Mouse (Mus musculus): ENCODE results near the gene Rapgef2. TPM values are rescaled to one million over a fixed set of nuclear protein-coding genes. Genes with fewer than 3 reads are reported as not detected.

Rapgef2 gene
- polyA plus RNA-seq, 1 experiment = 0.01 TPM

DNA sequence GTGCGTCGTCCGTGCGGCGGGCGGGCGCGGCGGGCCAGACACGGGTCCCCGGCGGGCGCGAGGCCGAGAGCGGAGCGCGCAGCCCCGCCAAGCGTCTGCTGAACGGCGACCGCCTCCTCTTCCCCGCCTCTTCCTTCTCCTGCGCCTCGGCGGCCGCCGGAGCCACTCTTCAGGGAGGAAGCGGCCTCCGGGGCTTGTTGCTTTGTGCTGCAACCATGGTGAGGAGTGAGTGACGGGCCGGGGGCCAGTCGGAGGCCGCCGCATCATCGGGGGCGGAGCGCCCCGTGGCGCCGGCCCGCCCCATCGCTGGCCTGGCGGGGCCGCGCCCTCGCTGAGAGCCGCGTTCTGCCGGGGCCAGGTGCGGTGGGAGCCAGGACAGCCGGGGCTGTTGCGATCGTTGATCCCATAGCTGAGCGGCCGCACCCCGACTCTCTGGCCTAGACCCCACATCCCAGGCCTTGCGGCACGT is 825 bp upstream of the Rapgef2 start:
- H3K4me1 ChIP-seq (ENCODE audit: control insufficient read depth) = peaks cover 21% of the 10 kb centered on the region
- peaks cover 71% of the 10 kb centered on the region for H3K27me3 ChIP-seq (ENCODE audit: control insufficient read depth)
- H3K36me3 ChIP-seq (ENCODE audit: control insufficient read depth) = no peaks in the 10 kb centered on the region
- H3K9me3 ChIP-seq (ENCODE audit: control insufficient read depth, low read length) = no peaks in the 10 kb centered on the region
- peak overlapping the region; percentile 75 for H3K4me3 ChIP-seq (replicated peaks)
- TF ChIP-seq TAL1 (IDR thresholded peaks at IDR 0.05; ENCODE audit: low read length) (no peak), GATA1 (IDR thresholded peaks at IDR 0.05; ENCODE audit: low read length) (no peak)

DNA sequence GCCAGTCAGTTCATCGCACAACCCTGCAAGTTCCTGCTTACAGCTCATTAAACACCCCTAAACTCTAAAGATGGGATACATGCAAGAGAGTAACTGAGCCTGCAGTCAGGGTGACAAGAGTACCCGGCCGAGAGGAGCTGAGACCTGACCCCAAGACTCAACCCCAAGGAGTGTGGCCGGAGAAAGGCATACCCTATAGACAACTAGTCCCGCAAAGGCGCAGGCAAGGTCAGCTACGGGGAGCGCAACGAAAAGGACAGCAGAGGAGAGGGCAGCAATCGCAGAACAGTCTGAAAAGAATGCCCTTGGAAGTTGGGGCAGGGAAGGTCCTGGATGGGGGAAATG is 314 bp downstream of the Rapgef2 start:
- Histone ChIP-seq H3K27me3 (ENCODE audit: control insufficient read depth) (peaks cover 64% of the 10 kb centered on the region), H3K4me3 (replicated peaks) (peak overlapping the region; percentile 75), H3K36me3 (ENCODE audit: control insufficient read depth) (no peaks in the 10 kb centered on the region), H3K9me3 (ENCODE audit: control insufficient read depth, low read length) (no peaks in the 10 kb centered on the region), H3K4me1 (ENCODE audit: control insufficient read depth) (peaks cover 21% of the 10 kb centered on the region)
- TF ChIP-seq GATA1 (IDR thresholded peaks at IDR 0.05; ENCODE audit: low read length) (no peak), TAL1 (IDR thresholded peaks at IDR 0.05; ENCODE audit: low read length) (no peak)

DNA sequence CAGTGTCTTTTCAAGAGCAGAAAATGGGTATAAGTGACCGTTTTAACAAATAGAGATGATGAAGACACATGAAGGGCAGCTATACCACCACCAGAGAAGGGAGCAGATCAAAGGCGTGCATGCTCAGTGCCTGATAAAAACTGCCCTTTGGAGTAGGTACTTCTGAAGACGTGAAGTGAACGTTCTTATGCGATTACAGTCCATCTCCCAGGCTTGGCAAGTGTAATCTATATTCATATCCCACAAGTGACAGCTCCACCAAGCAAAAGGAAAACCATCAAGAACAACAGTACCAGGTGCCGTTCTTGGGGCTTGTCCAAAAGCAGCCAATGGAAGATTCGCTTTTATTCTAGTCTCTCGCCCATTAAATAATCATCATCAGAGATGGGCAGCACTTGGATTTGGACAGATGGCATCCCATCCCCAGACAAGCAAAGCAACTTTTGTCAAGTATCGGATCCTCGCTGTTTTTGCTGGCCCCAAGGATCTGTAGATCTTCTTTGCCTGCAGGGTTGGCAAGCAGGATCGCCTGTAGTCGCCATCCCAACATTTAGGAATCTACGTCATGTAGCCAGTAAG is 1.1 kb downstream of the Rapgef2 start:
- Histone ChIP-seq H3K9me3 (ENCODE audit: control insufficient read depth, low read length) (no peaks in the 10 kb centered on the region), H3K27me3 (ENCODE audit: control insufficient read depth) (peaks cover 58% of the 10 kb centered on the region), H3K4me3 (replicated peaks) (no peak overlapping the region), H3K4me1 (ENCODE audit: control insufficient read depth) (peaks cover 21% of the 10 kb centered on the region), H3K36me3 (ENCODE audit: control insufficient read depth) (no peaks in the 10 kb centered on the region)
- no peak for TF ChIP-seq GATA1 (IDR thresholded peaks at IDR 0.05; ENCODE audit: low read length)
- TF ChIP-seq TAL1 (IDR thresholded peaks at IDR 0.05; ENCODE audit: low read length) = no peak

DNA sequence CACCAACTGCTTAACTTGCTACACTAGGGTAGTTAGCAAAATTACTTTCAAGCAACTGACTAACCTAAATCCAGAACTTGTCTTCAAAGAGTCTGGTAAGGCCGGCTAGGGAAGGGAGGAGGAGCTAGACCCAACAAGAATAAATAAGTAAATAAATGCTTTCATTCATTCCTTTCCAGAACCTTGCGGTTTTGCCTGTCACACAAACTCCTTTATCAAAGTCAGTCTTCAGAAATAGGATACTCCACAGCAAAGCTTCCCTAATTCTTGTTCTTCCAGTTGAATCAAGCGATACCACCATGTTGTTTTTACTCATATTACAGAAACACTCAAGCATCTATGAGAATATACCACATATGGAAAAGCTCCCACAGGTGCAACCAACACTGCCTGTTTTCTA is 2.3 kb downstream of the Rapgef2 start:
- Histone ChIP-seq H3K27me3 (ENCODE audit: control insufficient read depth) (peaks cover 46% of the 10 kb centered on the region), H3K4me1 (ENCODE audit: control insufficient read depth) (peaks cover 21% of the 10 kb centered on the region), H3K4me3 (replicated peaks) (no peak overlapping the region), H3K36me3 (ENCODE audit: control insufficient read depth) (no peaks in the 10 kb centered on the region), H3K9me3 (ENCODE audit: control insufficient read depth, low read length) (no peaks in the 10 kb centered on the region)
- TF ChIP-seq GATA1 (IDR thresholded peaks at IDR 0.05; ENCODE audit: low read length) = no peak
- TF ChIP-seq TAL1 (IDR thresholded peaks at IDR 0.05; ENCODE audit: low read length) = no peak

DNA sequence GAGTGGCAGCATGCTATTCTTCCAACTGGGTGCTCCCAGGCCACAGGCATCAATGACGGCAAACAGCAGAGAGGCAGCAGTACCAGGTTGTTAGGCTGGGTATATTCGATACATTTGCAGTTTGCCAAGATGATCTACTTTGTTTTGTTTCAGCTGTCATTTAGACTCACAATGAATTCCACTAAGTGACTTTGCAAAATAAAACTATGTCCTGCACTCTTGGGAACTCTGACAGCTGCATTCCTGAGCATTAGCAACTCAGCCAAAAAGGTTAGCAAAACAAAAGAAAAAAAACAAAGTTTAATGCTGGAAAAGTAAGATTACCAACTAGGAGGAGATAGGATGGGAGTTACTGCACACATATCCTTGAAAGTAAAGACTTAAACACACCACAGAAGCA is 3.3 kb downstream of the Rapgef2 start:
- H3K4me1 ChIP-seq (ENCODE audit: control insufficient read depth) = peaks cover 21% of the 10 kb centered on the region
- no peak overlapping the region for H3K4me3 ChIP-seq (replicated peaks)
- TF ChIP-seq GATA1 (IDR thresholded peaks at IDR 0.05; ENCODE audit: low read length) (no peak), TAL1 (IDR thresholded peaks at IDR 0.05; ENCODE audit: low read length) (no peak)
- no peaks in the 10 kb centered on the region for H3K9me3 ChIP-seq (ENCODE audit: control insufficient read depth, low read length)
- H3K27me3 ChIP-seq (ENCODE audit: control insufficient read depth) = peaks cover 37% of the 10 kb centered on the region
- no peaks in the 10 kb centered on the region for H3K36me3 ChIP-seq (ENCODE audit: control insufficient read depth)

DNA sequence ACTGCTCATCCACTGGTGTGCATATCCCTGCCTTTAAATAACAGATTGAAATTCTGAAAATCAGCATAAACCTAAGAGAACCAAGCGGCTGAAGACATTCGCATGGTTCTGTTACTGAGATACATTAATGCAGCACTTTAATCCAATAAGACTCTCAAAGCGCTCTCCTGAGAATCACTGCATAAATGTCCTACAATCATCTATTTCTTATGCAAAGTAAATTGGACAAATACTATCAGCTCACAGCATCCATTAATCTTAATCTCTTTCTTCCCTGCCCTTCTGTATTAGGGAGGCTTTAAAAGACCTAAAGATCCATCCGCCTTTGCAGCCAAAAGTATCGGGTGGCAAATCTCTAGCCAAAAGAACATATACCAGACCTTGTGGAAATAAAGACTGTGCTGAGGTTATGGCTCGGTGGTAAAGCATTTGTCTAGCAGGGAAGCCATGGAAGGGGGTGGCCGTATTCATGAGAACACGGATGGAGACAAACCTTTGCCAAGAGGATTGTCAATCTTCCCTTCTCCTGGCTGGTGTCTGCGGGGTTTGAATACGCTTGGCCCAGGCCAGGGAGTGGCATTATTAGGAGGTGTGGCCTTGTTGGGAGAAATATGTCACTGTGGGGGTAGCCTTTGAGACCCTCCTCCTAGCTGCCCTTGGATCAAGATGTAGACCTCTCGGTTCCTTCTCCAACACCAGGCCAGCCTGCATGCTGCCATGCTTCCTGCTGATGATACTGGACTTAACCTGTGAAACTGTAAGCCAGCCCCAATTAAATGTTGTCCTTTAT is 10.3 kb downstream of the Rapgef2 start:
- TF ChIP-seq GATA1 (IDR thresholded peaks at IDR 0.05; ENCODE audit: low read length) (no peak), TAL1 (IDR thresholded peaks at IDR 0.05; ENCODE audit: low read length) (no peak)
- H3K4me1 ChIP-seq (ENCODE audit: control insufficient read depth) = no peaks in the 10 kb centered on the region
- no peaks in the 10 kb centered on the region for H3K36me3 ChIP-seq (ENCODE audit: control insufficient read depth)
- H3K27me3 ChIP-seq (ENCODE audit: control insufficient read depth) = no peaks in the 10 kb centered on the region
- no peaks in the 10 kb centered on the region for H3K9me3 ChIP-seq (ENCODE audit: control insufficient read depth, low read length)
- no peak overlapping the region for H3K4me3 ChIP-seq (replicated peaks)

DNA sequence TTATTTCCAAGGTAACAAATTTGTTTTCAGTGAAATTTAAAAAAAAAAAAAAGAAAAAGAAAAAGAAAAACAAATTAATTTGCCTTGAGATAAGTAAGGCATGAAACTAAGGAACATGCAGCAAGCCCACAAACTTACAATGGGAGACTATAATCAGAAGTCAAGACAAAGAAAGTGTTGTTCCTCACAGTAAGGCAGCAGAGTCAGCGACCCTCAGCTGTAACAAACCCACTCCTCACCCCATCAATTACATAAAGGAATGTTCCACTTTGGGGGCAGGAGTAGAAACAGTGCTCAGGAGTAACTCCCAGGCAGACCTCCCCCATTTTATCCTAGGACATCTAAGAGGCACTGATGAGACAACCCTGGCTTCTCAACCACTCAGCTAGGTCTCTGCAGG is 13.0 kb downstream of the Rapgef2 start:
- no peak overlapping the region for H3K4me3 ChIP-seq (replicated peaks)
- H3K36me3 ChIP-seq (ENCODE audit: control insufficient read depth) = no peaks in the 10 kb centered on the region

DNA sequence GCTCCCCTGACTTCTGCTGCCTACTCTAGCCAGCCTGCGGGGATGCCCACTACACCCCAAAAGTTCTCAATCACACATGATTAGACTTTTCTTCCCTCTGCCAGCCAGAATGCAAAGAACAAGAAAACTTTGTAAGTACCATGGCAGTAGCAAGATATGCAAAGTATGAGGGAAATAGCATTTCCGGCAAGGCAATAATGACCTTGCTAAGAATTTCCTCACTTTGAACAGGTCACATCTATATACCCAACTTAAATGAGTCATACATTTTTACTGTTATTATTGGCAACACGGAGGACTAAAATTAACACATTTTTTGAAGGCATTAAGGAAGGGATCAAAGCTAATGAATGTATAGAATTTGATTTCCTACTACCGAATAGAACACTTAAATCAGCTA is 13.4 kb downstream of the Rapgef2 start:
- Histone ChIP-seq H3K36me3 (ENCODE audit: control insufficient read depth) (no peaks in the 10 kb centered on the region), H3K27me3 (ENCODE audit: control insufficient read depth) (no peaks in the 10 kb centered on the region)
- no peak for TF ChIP-seq GATA1 (IDR thresholded peaks at IDR 0.05; ENCODE audit: low read length)
- TF ChIP-seq TAL1 (IDR thresholded peaks at IDR 0.05; ENCODE audit: low read length) = no peak

More for the DNA sequence above, 13.0 kb downstream of the Rapgef2 start:
- TF ChIP-seq TAL1 (IDR thresholded peaks at IDR 0.05; ENCODE audit: low read length) (no peak), GATA1 (IDR thresholded peaks at IDR 0.05; ENCODE audit: low read length) (no peak)
- Histone ChIP-seq H3K4me1 (ENCODE audit: control insufficient read depth) (no peaks in the 10 kb centered on the region), H3K27me3 (ENCODE audit: control insufficient read depth) (no peaks in the 10 kb centered on the region), H3K9me3 (ENCODE audit: control insufficient read depth, low read length) (no peaks in the 10 kb centered on the region)

DNA sequence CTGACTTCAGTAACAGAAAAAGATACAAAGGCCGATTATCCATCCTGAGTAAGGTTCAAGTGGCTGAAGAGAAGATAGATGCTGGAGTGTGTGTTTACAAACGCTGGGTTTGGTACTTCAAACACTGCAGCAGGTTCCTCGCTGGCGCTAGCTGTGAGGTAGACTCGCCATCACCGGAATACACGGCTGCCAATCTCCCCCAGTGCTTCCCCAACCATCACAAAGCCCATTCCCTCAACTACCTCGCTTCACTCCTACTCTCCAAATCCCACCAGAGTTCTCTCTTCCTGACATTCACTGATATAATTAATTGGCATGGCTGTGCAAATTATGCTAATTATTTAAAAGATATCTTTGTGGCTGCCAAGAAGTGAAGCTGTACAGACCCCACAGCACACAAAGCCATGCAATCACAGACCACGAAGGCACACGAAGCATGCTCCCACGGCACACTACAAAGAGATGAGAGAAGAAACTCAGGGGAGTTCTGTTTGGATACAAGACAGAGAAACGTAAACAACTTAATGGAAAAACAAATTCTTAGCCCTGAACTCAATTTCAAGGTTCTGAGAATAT is 15.2 kb downstream of the Rapgef2 start:
- H3K27me3 ChIP-seq (ENCODE audit: control insufficient read depth) = no peaks in the 10 kb centered on the region
- H3K36me3 ChIP-seq (ENCODE audit: control insufficient read depth) = no peaks in the 10 kb centered on the region
- no peak for TF ChIP-seq GATA1 (IDR thresholded peaks at IDR 0.05; ENCODE audit: low read length)
- no peak overlapping the region for H3K4me3 ChIP-seq (replicated peaks)
- no peaks in the 10 kb centered on the region for H3K9me3 ChIP-seq (ENCODE audit: control insufficient read depth, low read length)
- no peaks in the 10 kb centered on the region for H3K4me1 ChIP-seq (ENCODE audit: control insufficient read depth)

More for the DNA sequence above, 13.4 kb downstream of the Rapgef2 start:
- Histone ChIP-seq H3K9me3 (ENCODE audit: control insufficient read depth, low read length) (no peaks in the 10 kb centered on the region), H3K4me1 (ENCODE audit: control insufficient read depth) (no peaks in the 10 kb centered on the region), H3K4me3 (replicated peaks) (no peak overlapping the region)
